Mouse (Mus musculus) brain, embryonic 14.5 days (tissue): ENCODE measurements around the gene Dgkg. TPM values are rescaled to one million over a fixed set of nuclear protein-coding genes. Genes with fewer than 3 reads are reported as not detected.
A peak's percentile ranks its signal among the peaks of the same experiment; 100 is the strongest.

Source experiments
- DNase-seq: peaks from one replicate; pipeline ENCODE4 v3.0.0-alpha.2; 2011; ENCODE audit warnings: low read depth
- CTCF ChIP-seq: fragments of 200-500 bp; IDR thresholded peaks from 2 replicates; pipeline ENCODE4 v1.5.1; 2012; ENCODE audit warnings: inconsistent platforms, mild to moderate bottlenecking, moderate library complexity, borderline replicate concordance; ENCODE audit not compliant: insufficient read depth, insufficient read length; ENCODE audit errors: extremely low read depth
- POLR2A ChIP-seq: fragments of 200-500 bp; IDR thresholded peaks from 2 replicates; pipeline ENCODE4 v1.6.1; 2012; ENCODE audit warnings: mild to moderate bottlenecking, inconsistent platforms, borderline replicate concordance; ENCODE audit not compliant: poor library complexity, insufficient read depth, insufficient read length, severe bottlenecking; ENCODE audit errors: extremely low read depth
- polyA plus RNA-seq: library from polyadenylated mRNA; depleted of rRNA; stranded (reverse); fragments of >200 nt; gene quantifications from 2 replicates; pipeline ENCODE4 v1.2.3, GENCODE M21; 2012

Dgkg gene
- polyA plus RNA-seq, 1 experiment, result 0.36 TPM

GRCm38 (mm10) chr16:22585523-22585922 lies 71.5 kb downstream of the Dgkg start:
- DNase-seq, result no peak
- no peak for TF ChIP-seq POLR2A
- no peak for TF ChIP-seq CTCF

GRCm38 (mm10) chr16:22583401-22583800 lies 73.6 kb downstream of the Dgkg start:
- TF ChIP-seq CTCF (no peak), POLR2A (no peak)
- DNase-seq, result peak; percentile 27

- TF ChIP-seq POLR2A, result no peak
- no peak for TF ChIP-seq CTCF
- DNase-seq, result peak; percentile 70
Observed at GRCm38 (mm10) chr16:22582173-22582929, 74.7 kb downstream of the Dgkg start.

- DNase-seq, result peak; percentile 25
- TF ChIP-seq CTCF (peak; percentile 51; the same call in 1 of the 2 replicates), POLR2A (no peak)
Observed at GRCm38 (mm10) chr16:22580103-22580502, 76.9 kb downstream of the Dgkg start.

GRCm38 (mm10) chr16:22578883-22579282 lies 78.1 kb downstream of the Dgkg start:
- no peak for DNase-seq
- TF ChIP-seq CTCF (no peak), POLR2A (no peak)

- TF ChIP-seq CTCF (peak; percentile 39; the same call in 1 of the 2 replicates), POLR2A (no peak)
- peak; percentile 45 for DNase-seq
Observed at GRCm38 (mm10) chr16:22577656-22578055, 79.4 kb downstream of the Dgkg start.

- TF ChIP-seq CTCF, result no peak
- TF ChIP-seq POLR2A, result no peak
- no peak for DNase-seq
Observed at GRCm38 (mm10) chr16:22574164-22574563, 82.9 kb downstream of the Dgkg start.

- TF ChIP-seq POLR2A (no peak), CTCF (no peak)
- DNase-seq, result no peak
Observed at GRCm38 (mm10) chr16:22572641-22573341, 84.2 kb downstream of the Dgkg start.

- no peak for DNase-seq
- TF ChIP-seq POLR2A, result no peak
- no peak for TF ChIP-seq CTCF
Observed at GRCm38 (mm10) chr16:22564907-22565272, 92.1 kb downstream of the Dgkg start.

GRCm38 (mm10) chr16:22564259-22564906 lies 92.6 kb downstream of the Dgkg start:
- TF ChIP-seq POLR2A (no peak), CTCF (peak; percentile 90)
- peak; percentile 79 for DNase-seq

GRCm38 (mm10) chr16:22563594-22563993 lies 93.4 kb downstream of the Dgkg start:
- no peak for DNase-seq
- TF ChIP-seq CTCF (no peak), POLR2A (no peak)
